Mouse (Mus musculus): ENCODE results near the gene Gm8247. TPM values are rescaled to one million over a fixed set of nuclear protein-coding genes. Genes with fewer than 3 reads are reported as not detected.
"Not testable (repeated sequence)": the region's sequence is repeated elsewhere in the genome, so short reads cannot be mapped to it uniquely, and the experiment has no call there.

Gene Gm8247
- not detected in 2 replicates for polyA plus RNA-seq (2012; rRNA removed)

GRCm38 (mm10) chr14:44582853-44583252 lies at the start of gene Gm8247:
TSS of gene Gm8247 (plus strand) at chr14:44583153.
- not testable (repeated sequence) for DNase-seq (ENCODE audit: low read depth in 1 of 2, low spot score in 2 of 2); H3K4me1 ChIP-seq (ENCODE audit: control insufficient read depth, insufficient read depth, insufficient read length); H3K4me3 ChIP-seq (ENCODE audit: extremely low read depth, insufficient read depth, insufficient read length); H3K36me3 ChIP-seq (ENCODE audit: control insufficient read depth, insufficient read depth, low read length); H3K27me3 ChIP-seq (ENCODE audit: control insufficient read depth, insufficient read depth, low read length); H3K27ac ChIP-seq (ENCODE audit: insufficient read depth, low read length)
- WGBS = 90% methylated on average over 4 of the region's 4 CpGs

DNA sequence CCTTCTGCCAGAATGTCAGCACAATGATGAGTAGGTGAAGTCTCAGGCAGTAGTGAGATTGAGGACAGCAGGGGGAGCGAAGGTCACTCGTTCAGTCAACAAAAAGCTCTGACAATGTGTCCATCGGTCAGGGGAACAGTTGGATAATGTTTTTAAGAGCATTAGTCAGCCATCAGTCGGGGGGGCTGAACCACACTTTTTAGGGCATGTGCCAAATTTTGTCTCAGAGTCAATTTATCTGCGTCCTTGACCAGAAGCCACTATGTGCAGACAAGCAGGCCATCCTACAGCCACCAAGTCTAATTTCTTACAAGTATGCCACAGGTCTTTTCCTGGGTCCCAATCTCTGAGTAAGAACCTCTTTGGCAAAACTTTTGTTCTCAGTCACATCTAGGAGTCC lies 35.0 kb upstream of the Gm8247 start:
- H3K36me3 ChIP-seq (ENCODE audit: control insufficient read depth, insufficient read depth, low read length); H3K4me1 ChIP-seq (ENCODE audit: control insufficient read depth, insufficient read depth, insufficient read length); H3K27me3 ChIP-seq (ENCODE audit: control insufficient read depth, insufficient read depth, low read length); H3K27ac ChIP-seq (ENCODE audit: insufficient read depth, low read length); DNase-seq (ENCODE audit: low read depth in 1 of 2, low spot score in 2 of 2); H3K4me3 ChIP-seq (ENCODE audit: extremely low read depth, insufficient read depth, insufficient read length): not testable (repeated sequence)
- 83% methylated on average over 5 of the region's 5 CpGs for WGBS

DNA sequence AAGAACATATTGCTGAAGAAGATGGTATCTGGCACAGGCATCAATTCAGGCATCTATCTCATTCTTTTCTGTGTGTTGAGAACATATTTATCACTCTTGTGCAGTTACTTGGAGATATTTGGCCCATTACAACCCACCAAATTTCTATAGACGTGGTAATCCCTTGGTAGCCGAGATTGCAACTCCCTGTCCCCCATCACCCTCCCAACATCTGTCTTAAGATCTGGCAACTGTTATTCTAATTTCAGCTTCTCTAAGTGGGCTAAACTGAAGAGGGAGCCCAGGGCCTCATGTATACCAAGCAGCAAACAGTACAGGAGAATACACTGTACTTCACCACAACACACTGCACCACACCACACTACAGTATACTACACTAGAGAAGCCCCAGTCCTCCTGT lies 8.8 kb downstream of the Gm8247 start:
- WGBS = 76% methylated on average over 2 of the region's 2 CpGs
- not testable (repeated sequence) for H3K27me3 ChIP-seq (ENCODE audit: control insufficient read depth, insufficient read depth, low read length); H3K4me3 ChIP-seq (ENCODE audit: extremely low read depth, insufficient read depth, insufficient read length); H3K27ac ChIP-seq (ENCODE audit: insufficient read depth, low read length); DNase-seq (ENCODE audit: low read depth in 1 of 2, low spot score in 2 of 2); H3K36me3 ChIP-seq (ENCODE audit: control insufficient read depth, insufficient read depth, low read length); H3K4me1 ChIP-seq (ENCODE audit: control insufficient read depth, insufficient read depth, insufficient read length)

GRCm38 (mm10) chr14:44627737-44628136 lies 44.8 kb downstream of the Gm8247 start, which contains the start of gene Gm5624:
TSS of gene Gm5624 (minus strand) at chr14:44627938.
- H3K27ac ChIP-seq (ENCODE audit: insufficient read depth, low read length); DNase-seq (ENCODE audit: low read depth in 1 of 2, low spot score in 2 of 2); H3K4me3 ChIP-seq (ENCODE audit: extremely low read depth, insufficient read depth, insufficient read length); H3K27me3 ChIP-seq (ENCODE audit: control insufficient read depth, insufficient read depth, low read length); H3K4me1 ChIP-seq (ENCODE audit: control insufficient read depth, insufficient read depth, insufficient read length); H3K36me3 ChIP-seq (ENCODE audit: control insufficient read depth, insufficient read depth, low read length): not testable (repeated sequence)
- 72% methylated on average over 4 of the region's 4 CpGs for WGBS

Other genes with a start within 250 kb of the Gm8247 start
- not detected in 2 replicates for gene Gm5930, start 244.6 kb upstream of the Gm8247 start, polyA plus RNA-seq (2012; rRNA removed)
- gene Gm8229, start 217.8 kb upstream of the Gm8247 start, polyA plus RNA-seq (2012; rRNA removed) = not detected in 2 replicates
- gene Gm3371, start 172.5 kb upstream of the Gm8247 start, polyA plus RNA-seq (2012; rRNA removed) = not detected in 2 replicates
- not detected in 2 replicates for gene Gm8232, start 149.5 kb upstream of the Gm8247 start, polyA plus RNA-seq (2012; rRNA removed)
- gene BC061237, start 90.7 kb upstream of the Gm8247 start, polyA plus RNA-seq (2012; rRNA removed) = not detected in 2 replicates
- gene Gm17093, start 64.9 kb upstream of the Gm8247 start, polyA plus RNA-seq (2012; rRNA removed) = not detected in 2 replicates
- not detected in 2 replicates for gene Gm5624, start 44.8 kb downstream of the Gm8247 start, polyA plus RNA-seq (2012; rRNA removed)
- gene Gm8257, start 123.3 kb downstream of the Gm8247 start, polyA plus RNA-seq (2012; rRNA removed) = not detected in 2 replicates
- not detected in 2 replicates for gene Gm8267, start 167.2 kb downstream of the Gm8247 start, polyA plus RNA-seq (2012; rRNA removed)

Data from spleen, adult 2 months (tissue).